Mouse (Mus musculus) olfactory bulb, adult 2 months (tissue): ENCODE data around the gene Cd47.

Source experiments
- CTCF ChIP-seq: fragments of 200-500 bp; IDR thresholded peaks from 2 replicates; pipeline ENCODE4 v1.5.1; 2012; ENCODE audit warnings: low read depth, mild to moderate bottlenecking, low read length, moderate library complexity; ENCODE audit not compliant: insufficient read depth
- POLR2A ChIP-seq: fragments of 200-500 bp; IDR thresholded peaks from 2 replicates; pipeline ENCODE4 v1.6.1; 2012; ENCODE audit warnings: mild to moderate bottlenecking, low read depth, low read length, moderate library complexity; ENCODE audit not compliant: insufficient read depth

- TF ChIP-seq CTCF (0 out of 2 replicates have a peak, but pooled peaks have one; percentile 10), POLR2A (peak; percentile 90)
Observed at GRCm38 (mm10) chr16:49854931-49855835, 54.9 kb downstream of the Cd47 start.
